ENCODE assay signal across 21 mouse cellular contexts in genomic region chr9:59060026-59060605, GRCm38 (mm10). TPM values are rescaled to one million over a fixed set of nuclear protein-coding genes. Genes with fewer than 3 reads are reported as not detected.
DNase-seq lines count a peak whose midpoint lies in the region; ATAC-seq and TF ChIP-seq lines count a peak whose summit lies in the region.
"Had no signal": no experiment of that assay in that cellular context is flagged by ENCODE, and none has a peak within 500 bp of the region (broad histone marks: within the 10 kb centered on the region; RNA-seq: fewer than 3 reads in every experiment).

No protein-coding gene starts in this region.

- peak; percentile 86 for ATAC-seq in forebrain, postnatal 0 days

- intact Hi-C loops in left cerebral cortex, postnatal 4 days (cut with DNase I): no loop called here

- H3K36me3 ChIP-seq in forebrain, postnatal 0 days (ENCODE audit: insufficient read depth): no peaks in the 10 kb centered on the region
- H3K36me3 ChIP-seq: hindbrain, embryonic 13.5 days had no signal

- H3K4me2 ChIP-seq in forebrain, postnatal 0 days (ENCODE audit: low read depth): no peak overlapping the region
- H3K4me2 ChIP-seq: heart, embryonic 11.5 days; hindbrain, embryonic 13.5 days; liver, embryonic 11.5 days had no signal

- H3K4me1 ChIP-seq in forebrain, postnatal 0 days (ENCODE audit: insufficient read depth): 0 out of 2 replicates have a peak, but pooled peaks cover 7% of the 10 kb centered on the region
- H3K4me1 ChIP-seq: hindbrain, embryonic 13.5 days had no signal

- no peak overlapping the region for H3K4me3 ChIP-seq in forebrain, postnatal 0 days (ENCODE audit: low read depth, low read length)
- H3K4me3 ChIP-seq: hindbrain, embryonic 13.5 days; megakaryocyte, embryonic 14.5 days had no signal

- DNase-seq in heart, adult 11 months: peak; percentile 58
- no peak for DNase-seq in heart, adult 18-20 months
- peak; percentile 37 for DNase-seq in left cerebral cortex, postnatal 4 days
- no peak for DNase-seq in left cerebral cortex, adult 9 months (ENCODE audit: low spot score in 2 of 2)
- DNase-seq in forebrain, postnatal 0 days: peak; percentile 76
- peak; percentile 26 for DNase-seq in telencephalon, adult 2 months (ENCODE audit: low read depth, low spot score)
- no peak for DNase-seq in kidney, postnatal 10 days
- DNase-seq: adrenal gland, postnatal 36 days; cerebellum, adult 9-11 months; heart, postnatal 10 days; kidney, adult 11 months; lung, adult 2 months; retina, postnatal 1 day; right cerebral cortex, postnatal 4 days; thymus, postnatal 14 days had no signal

- no peaks in the 10 kb centered on the region for H3K27me3 ChIP-seq in forebrain, postnatal 0 days (ENCODE audit: insufficient read depth, low read length)

- H3K27ac ChIP-seq in forebrain, postnatal 0 days (ENCODE audit: low read depth, low read length): peak overlapping the region; percentile 62
- H3K27ac ChIP-seq: hindbrain, embryonic 13.5 days; kidney, postnatal 0 days; stomach, postnatal 0 days had no signal

- H3K9me3 ChIP-seq in forebrain, postnatal 0 days (ENCODE audit: low read length): no peaks in the 10 kb centered on the region
- H3K9me3 ChIP-seq: hindbrain, embryonic 13.5 days; megakaryocyte, embryonic 14.5 days had no signal

- no peak overlapping the region for H3K9ac ChIP-seq in forebrain, postnatal 0 days
- H3K9ac ChIP-seq: hindbrain, embryonic 13.5 days had no signal

- 55% methylated on average over 9 of the region's 9 CpGs for WGBS in forebrain, postnatal 0 days

- TF ChIP-seq CTCF in forebrain, postnatal 0 days (IDR thresholded peaks at IDR 0.05; ENCODE audit: low read depth): no peak

RNA-seq across cellular contexts. Expression of gene Neo1, which starts 23.9 kb away (rescaled TPM):
- total RNA-seq in heart, adult 18-20 months (2021): 10 to 100 TPM; 47.4 to 51.6 TPM
- 100 to 1,000 TPM; 286 to 290 TPM for total RNA-seq in left cerebral cortex, postnatal 4 days (2021)
- total RNA-seq in forebrain, postnatal 0 days (2014; rRNA removed): 177 and 237 TPM in 2 replicates
- 36.2 and 50.4 TPM in 2 replicates for polyA plus RNA-seq in forebrain, postnatal 0 days (2015; fragmentation: Nextera tagmentation; extraction: Ambion mirVana)

Comparison
In these comparisons a context has a peak if more than half of its experiments do, and no peak if none do; other contexts are left out.
1. DNase-seq: peak in heart, adult 11 months (single experiment), left cerebral cortex, postnatal 4 days (single experiment), forebrain, postnatal 0 days (single experiment) and telencephalon, adult 2 months (single experiment); none in heart, adult 18-20 months (0 of 2), left cerebral cortex, adult 9 months (0 of 2) and kidney, postnatal 10 days (single experiment).